Mouse (Mus musculus): ENCODE data around the gene Gm10959.
"Not testable (repeated sequence)": the region's sequence is repeated elsewhere in the genome, so short reads cannot be mapped to it uniquely, and the experiment has no call there.

Gene Gm10959

DNA sequence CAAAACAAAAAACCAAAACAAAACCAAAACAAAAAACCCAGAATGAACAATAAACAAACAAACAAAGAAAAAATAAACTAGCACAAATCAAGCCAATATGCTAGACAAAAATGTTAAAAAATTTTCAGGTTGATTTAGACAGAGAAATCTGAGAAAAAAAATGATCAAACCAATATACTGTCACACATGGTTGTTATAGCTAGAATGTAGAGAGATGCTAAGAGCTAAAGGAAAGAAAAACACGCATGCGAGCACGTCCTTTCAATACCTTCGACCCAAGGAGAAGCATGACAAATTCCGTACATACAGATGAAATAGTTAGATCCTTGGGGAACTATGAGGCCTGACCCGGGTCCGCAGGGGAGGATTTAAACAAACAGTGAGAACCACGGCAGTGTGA, at the start of gene Gm10959:
Gm10959 (minus strand) TSS at position 101 of the 400 bp plus-strand sequence.
- in situ Hi-C loops (cut with MboI, MseI), result no loop called here

DNA sequence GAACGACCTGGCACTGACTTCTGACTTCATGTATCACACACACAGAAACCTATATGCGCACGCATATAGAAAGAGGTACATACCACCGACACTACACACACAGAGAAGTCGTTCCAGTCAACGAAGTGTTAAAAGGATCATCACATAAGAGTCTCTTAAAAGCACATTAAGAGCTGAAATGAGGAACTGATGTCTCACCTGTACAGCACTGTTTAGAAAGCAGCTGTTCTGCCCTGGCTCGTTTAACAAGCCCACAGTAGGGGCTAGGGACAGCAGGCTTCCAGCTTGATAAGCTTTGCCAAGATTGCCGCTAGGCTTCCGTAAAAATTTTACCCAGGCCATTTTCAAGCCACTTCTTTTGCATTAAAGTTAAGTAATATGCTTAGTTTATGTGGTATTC, 49.2 kb upstream of the Gm10959 start:
- in situ Hi-C loops (cut with MboI, MseI), result no loop called here

DNA sequence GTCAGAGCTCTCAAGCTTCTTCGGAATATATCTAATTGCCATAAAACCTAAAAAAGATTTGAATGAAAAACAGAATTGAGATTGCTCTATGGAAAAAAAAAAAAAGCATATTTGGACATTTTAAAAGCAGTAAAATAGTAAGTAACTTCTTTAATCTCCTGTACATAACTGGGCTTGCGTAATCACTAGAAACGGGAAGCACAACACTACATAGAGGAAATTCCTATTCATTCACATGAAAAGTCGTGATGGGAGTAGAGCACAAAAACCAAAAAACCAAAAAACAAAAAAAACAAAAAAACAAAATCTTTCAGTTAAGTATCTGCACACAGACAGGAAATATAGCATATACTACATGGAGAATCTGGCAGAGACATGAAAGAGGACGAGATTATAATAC, 45.1 kb upstream of the Gm10959 start:
- in situ Hi-C loops (cut with MboI, MseI), result no loop called here

DNA sequence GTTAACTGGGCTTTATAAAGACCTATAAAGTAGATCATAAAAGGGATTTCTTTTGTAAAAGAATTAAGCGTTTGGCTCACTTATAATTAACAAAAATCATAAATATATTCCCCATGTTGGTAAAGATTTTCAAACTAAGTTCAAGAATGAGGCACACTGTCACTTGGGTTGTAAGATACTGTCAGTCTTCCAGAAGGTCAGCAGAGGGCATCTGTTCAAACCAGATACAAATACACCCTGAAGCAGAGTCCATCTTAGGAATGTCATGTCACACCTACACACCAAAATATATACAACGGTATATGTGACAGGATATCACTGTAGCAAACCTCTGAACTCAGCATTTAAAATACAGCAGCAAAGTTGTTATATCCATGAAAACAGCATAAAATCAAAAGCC, 31.0 kb upstream of the Gm10959 start:
- in situ Hi-C loops (cut with MboI, MseI), result no loop called here

DNA sequence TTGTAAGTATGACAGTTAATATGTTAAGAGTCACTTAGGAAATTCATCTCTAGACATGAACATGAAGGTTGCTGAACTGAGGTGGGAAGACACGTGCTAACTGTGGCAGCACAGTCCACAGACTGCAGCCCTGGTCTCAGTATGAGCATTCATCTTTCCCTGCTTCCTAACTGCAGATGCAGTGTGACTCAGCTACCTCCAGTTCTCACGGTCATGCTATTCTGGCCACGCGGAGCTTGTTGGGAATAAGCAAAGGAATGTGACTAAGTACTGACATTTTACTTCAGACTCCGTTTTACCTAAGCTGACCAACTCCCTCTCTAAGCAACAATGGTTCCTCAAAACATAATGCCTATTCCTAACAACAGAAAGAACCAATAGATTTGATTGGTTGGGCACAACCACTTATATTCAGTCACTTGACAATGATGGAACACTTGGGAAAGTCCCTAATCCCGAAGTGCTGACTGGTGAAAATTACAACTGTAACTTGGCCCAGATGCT, 24.3 kb upstream of the Gm10959 start:
- in situ Hi-C loops (cut with MboI, MseI), result no loop called here

DNA sequence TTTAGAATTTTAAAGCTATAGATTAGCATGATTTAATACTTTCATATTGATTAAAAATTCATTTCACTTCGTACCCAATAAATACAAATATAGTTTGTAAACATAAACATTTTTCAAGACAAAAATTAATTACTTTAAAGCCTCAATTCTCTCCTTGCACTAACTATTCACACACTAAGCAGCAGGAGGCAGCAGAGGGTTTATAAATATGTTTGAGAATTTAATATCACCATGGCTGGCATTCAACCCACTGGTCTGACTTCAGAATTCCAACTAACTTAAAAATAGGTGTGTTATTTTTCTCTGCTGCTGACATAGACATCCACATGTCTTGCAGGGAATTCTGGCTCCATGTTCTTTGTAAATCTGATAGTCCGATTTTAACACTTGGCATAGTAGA, 20.1 kb upstream of the Gm10959 start:
- in situ Hi-C loops (cut with MboI, MseI), result no loop called here

DNA sequence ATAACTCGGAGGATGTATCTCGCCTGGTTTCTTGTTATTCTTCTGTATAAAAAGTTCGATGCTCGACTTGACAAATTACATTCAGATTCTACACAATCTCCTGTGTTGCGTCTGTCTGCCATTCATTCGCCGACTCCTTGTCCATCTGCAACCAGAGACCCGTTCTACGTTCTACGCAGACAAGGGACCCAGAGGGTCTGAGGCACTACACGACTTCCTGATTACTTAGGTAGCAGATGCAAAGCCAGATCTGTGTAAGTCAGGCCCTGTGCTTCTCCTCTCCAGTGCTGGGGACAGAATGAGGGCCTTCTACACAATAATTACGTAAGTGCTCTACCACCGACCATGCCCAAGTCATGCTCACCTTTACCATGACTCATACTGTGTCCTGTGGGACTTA, 18.0 kb upstream of the Gm10959 start:
- in situ Hi-C loops (cut with MboI, MseI), result not testable (repeated sequence)

DNA sequence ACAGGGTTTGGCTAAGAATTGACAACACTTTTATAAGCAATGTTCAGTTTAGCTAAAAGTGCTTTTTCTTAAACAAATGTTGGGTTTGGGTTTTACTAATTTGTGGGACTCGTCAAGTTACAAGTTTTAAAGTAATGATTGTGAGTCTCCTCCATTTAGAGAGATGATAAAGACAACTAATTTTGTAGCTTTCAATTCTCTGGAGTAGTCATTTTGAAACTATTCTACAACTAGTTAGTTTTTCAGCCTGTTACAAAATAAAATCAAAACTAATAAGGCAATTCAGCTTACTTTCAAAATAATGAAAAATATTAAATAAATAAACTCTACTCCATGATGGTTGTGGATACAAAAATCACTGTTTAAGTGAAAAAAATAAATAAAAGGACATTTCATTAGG, 13.3 kb upstream of the Gm10959 start:
- in situ Hi-C loops (cut with MboI, MseI), result loop anchor here (5.0 kb wide), 2 partner anchors 40 to 165 kb away; no protein-coding TSS in a partner anchor

DNA sequence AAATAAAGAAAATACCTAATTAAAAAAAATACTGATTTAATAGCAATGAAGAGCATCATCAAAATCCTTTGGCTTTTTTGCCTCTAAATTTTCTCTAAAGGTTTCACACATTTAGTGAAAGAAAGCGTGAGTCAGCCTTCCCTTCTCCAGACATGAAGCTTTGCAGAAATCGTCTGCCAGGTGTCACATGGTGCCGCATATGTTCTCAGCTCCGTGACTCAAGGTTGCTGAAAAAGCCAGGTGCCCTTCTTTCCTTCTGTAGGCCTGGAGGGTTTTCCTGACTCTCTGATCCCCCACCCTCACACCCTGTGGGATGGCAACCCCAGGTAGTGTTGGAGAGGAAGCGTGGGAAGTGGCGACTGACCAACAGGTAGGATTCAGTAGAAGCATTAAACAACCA, 10.6 kb upstream of the Gm10959 start:
- in situ Hi-C loops (cut with MboI, MseI), result loop anchor here (5.0 kb wide), 2 partner anchors 43 to 168 kb away; no protein-coding TSS in a partner anchor

DNA sequence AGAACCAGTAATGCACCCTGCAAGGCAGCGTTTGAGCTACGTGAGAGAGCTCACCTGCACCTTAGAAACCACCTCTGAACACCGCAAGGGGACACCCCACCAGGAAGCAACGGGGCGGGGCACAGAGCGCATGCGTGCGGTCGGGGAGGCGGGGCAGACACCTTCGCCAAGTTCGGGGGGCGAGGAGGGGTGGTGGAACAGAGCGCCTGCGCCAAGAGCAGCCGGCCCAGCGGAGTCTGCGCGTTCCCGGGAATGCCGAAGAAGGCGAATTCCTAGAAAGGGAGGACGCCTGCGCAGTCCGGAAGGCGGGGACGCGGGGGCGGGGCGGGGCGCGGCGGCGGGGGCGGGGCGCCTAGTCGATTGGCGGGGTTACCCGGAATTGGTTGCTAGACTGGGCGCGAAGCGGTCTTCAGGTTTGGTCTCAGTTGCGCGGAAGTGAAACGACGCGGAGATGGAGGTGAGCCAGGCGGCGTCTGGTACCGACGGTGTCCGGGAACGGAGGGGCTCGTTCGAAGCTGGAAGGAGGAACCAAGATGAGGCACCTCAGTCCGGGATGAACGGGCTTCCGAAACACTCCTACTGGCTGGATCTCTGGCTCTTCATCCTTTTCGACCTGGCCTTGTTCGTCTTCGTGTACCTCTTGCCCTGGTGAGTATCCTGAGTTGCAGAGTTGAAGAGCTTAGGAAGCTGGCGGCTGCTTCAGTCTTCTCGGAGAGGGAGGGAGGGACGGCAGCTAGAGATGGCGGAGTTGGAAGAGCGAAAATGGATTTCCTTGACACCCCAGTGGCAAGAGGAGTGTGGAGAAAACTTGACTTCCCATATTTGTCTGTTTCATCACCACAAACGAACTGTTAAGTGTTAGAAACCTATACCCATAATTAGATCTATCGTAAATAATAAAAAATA, 5.1 kb upstream of the Gm10959 start, which contains the start of gene 1810037I17Rik:
1810037I17Rik (plus strand) TSS at position 195 of the 906 bp plus-strand sequence.
- in situ Hi-C loops (cut with MboI, MseI), result no loop called here

DNA sequence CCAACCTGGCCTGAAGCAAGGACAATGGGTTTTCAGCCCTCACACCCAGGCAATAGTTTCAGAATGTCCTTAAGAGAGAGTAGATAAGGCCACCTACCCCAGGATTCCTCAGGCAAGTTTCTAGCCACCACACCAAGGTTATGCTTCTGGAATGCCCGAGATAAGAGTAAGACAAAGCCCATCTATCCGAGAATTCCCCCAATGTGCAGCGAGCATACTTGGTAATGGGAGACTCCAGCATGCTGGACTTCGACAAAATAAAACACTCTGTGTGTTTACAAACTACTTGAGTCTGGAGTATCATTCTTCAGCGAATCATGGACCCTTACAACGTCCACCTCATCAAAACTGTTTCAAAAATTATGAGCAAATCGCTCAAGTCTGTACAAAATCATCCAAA, 4.0 kb upstream of the Gm10959 start:
- in situ Hi-C loops (cut with MboI, MseI), result no loop called here

DNA sequence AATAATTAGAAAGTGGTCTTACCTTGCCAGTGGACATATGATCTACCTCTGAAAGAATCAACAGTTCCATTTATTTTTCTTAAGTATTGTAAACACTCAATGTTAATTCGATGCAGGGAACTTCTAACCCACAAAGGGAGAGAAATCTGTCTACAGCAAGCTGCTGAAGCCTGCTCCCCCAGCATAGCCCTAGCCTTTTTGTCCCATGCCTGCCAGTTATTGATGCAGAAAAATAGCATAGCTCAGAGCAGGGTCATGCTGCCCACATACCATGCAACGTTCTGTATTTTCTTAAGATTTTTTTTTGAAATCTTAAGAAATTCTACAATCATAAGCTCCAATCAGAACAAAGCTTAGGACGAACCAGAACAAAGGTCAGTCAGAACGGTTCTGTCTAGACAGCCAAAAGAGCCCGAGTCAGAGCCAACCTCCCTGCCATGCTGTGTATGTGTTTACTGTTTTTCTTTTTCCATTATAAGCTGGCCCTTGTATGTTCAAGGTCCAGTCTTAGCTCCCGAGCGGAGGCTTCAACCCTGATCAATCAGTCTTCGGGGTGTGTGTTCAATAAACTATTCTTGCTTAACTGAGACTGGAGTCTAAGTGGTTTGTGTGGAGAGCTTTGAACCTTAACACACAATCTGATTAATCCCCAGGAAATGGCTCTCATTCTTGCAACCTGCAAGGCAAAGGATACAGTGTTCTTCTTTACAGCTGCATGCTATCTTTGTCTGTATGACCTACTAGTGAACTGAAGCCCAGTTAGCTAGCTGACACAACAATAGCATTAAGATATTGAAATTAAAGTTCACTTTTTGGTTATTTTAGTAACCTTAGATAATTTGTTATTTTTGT, 2.7 kb upstream of the Gm10959 start:
- in situ Hi-C loops (cut with MboI, MseI), result no loop called here

DNA sequence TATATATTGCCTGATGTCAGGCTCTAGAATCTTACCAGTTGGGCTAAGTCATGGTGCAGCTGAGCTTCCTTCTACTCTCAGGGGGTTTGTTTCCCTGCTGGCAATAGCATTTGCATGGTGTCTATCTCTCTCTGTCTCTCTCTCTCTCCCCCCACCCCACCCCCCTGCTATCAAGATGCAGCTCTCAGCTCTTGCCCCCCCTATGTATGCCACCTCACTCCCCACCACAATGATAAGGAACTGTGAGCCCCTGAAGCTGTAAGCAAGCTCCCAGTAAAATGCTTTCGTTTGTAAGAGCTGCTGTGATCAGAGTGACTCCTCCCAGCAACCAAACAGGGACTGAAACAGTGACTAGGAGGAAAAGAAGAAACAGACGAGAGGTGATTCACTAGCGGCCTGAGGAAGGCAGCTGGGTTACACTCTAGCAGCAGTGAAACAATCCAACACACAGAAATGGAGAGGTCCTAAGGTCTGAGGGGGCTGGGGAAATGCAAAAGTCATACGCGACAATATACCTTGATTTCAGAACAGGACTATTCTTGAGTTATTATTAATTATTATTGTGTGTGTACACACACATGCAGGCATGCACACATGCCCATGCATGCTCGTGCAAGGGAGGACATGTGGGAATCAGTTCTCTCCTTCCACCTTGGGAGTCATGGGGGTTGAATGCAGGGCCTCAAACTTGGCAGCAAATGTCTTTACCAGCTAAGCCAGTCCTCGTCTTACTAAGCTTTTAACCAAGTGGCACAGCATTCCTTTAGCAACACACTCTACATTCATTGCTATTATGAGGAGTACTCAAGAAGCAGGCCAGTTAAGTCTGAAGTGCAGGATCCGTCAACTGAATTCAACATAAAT, 1.6 kb upstream of the Gm10959 start:
- in situ Hi-C loops (cut with MboI, MseI), result no loop called here

DNA sequence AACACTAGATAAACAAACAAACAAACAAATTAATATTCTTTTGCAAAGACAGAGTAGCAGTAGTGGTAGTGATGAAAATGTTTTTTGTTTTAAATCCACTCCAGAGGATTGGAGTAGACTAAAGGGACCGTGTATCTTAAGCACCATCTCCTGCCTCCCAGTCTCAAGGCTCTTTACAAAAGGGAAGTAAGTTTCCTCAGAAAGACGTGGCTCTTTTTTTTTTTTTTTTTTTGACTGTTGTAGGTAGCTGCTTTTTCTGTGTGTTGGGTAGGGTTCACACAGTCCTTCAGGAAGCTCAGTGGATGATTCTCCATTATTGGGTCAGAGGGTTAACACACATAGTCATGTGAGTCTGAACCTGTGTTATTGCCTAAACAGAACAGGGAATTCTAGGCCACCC, 488 bp downstream of the Gm10959 start:
- in situ Hi-C loops (cut with MboI, MseI), result no loop called here

DNA sequence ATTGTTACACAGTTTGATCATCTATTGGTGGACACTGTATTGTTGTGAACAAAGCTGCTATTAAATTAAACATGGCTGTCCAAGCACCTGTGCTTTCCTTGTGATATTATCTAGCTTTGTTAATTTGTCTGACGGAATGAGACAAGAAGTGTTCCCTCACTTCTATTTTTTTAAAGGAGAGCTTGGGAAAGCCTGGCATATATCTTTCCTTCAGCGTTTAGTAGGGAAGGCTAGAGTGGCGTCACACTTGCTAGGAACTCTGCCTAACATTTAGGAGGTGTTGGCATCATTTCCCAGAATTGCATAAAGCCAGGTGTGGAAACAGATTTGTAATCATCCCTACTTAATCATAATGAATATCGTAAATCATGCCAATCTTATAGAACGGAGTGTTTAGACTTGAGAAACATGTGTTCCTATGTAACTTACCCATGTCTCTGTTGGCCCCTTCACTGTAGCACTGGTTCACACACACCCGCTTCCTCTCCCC, 2.9 kb downstream of the Gm10959 start:
- in situ Hi-C loops (cut with MboI, MseI), result no loop called here

DNA sequence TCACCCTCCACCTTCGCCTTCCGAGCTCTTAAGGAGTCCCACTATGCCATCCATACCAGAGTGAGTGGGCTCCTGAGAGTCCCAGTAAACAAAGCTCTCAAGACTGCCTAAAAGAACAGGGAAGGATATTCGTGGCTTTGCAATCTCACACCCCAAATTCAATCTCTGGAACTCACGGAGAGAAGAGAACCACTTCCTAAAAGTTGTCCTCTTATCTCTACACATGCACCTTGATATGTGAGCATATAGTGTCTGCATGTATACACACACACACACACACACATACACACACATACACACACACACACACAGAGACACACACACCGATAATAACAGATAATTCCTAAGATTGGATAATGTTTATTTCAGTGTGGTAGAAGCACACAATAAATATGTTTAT, 3.7 kb downstream of the Gm10959 start:
- in situ Hi-C loops (cut with MboI, MseI), result no loop called here

DNA sequence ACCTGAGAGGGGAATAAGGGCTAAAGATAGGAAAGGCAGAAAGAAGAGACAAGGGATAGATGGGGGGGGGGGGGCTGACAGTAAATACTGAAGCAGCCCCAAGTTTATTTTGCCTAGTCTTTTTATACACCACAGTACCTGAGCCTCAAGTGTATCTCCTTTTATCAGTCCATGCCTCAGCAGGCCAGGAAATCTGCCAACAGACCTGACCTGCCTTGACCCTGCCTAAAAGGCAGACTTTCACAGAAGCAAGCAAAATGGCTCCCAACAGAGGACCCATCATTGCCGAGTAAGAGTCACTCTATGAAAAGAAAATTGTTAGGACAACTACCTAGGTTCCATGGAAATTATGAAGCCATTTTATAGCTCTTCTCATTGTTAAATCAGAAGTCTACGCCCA, 11.3 kb downstream of the Gm10959 start:
- in situ Hi-C loops (cut with MboI, MseI), result no loop called here

DNA sequence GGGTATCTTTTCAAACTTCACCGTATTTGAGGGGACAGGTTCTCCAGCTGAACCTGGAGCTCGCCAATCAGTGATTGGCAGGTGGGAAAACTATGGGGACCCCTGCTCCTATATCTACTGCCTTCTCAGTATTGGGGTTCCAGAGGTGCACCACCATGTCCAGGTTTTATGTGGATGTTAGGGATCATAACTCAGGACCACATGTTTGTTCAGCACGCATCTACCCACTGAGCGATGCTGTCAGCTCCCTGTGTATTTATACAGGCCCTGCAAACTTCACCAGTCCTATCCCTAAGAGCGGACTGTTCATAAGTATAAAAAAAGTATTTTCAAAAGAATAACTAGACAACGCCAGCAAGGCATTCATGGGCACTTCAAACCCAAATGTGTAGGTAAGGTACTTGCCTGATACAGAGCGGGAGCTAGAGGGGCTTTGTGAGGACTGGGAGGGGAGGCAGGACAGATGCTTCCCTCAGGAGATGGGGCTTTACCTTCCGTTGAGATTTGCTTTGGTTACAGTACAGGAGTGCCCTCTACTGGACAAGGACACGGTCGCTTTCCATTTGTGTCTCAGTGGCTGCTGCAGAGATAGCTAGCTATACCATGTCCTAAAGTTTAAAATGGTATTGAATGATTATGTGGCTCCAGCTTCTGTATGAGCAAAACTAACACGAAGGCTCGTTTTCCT, 15.3 kb downstream of the Gm10959 start:
- in situ Hi-C loops (cut with MboI, MseI), result loop anchor here (5.0 kb wide), 1 partner anchor 262 kb away; no protein-coding TSS in a partner anchor

DNA sequence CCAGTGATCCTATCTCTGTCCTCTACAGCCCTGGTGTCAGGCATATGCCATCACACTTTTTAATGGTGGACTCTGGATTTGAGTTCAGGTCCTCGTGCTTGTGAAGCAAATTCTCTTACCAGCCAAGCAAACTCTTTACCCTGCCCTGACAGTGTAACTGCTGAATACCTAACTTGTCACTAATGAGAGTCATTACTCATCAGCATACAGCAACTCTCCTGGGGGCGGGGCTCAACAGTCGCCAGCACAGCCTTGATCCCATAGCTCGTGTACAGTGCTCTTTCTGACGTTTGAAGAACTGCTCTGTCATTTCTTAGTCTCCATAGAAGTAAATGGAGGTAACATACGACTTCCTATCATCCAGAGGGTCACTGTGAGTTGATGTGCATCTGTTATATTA, 20.9 kb downstream of the Gm10959 start:
- in situ Hi-C loops (cut with MboI, MseI), result no loop called here

DNA sequence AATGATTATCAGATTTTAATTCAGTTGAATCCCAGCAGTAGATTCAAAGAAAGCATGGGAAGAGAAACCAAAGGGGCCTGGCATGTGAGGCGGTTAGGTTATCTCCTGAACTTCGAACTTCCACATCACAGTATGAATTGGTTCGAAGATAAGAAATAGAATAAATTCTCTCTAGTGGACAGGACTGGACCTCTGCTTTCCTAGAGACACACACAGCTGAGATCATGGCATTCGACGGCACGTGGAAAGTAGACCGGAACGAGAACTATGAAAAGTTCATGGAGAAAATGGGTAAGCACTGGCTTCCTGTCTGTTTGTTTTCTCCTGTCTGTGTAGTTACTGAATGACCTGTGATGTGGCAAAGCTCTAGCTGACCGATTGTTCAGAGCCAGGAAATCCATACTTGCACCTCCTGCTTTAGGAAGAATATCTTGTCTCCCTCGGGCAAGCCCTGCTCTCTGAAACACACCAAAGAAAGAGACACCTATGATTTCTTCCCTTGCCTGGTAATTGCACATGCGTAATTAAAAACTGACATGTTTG, 23.9 kb downstream of the Gm10959 start:
- in situ Hi-C loops (cut with MboI, MseI), result no loop called here

All from regulatory T cell (primary cell).